Mouse (Mus musculus): ENCODE results near the gene Fzd5.

Gene Fzd5

GRCm38 (mm10) chr1:64733453-64734245 lies 3.9 kb downstream of the Fzd5 start:
- DNase-seq (ENCODE audit: low read depth, low spot score) = no peak

- DNase-seq (ENCODE audit: low read depth, low spot score) = no peak
Measured at GRCm38 (mm10) chr1:64732637-64733200, 4.8 kb downstream of the Fzd5 start.

GRCm38 (mm10) chr1:64732161-64732560 lies 5.4 kb downstream of the Fzd5 start:
- DNase-seq (ENCODE audit: low read depth, low spot score) = no peak

GRCm38 (mm10) chr1:64731341-64732020 lies 6.1 kb downstream of the Fzd5 start:
- DNase-seq (ENCODE audit: low read depth, low spot score) = no peak

GRCm38 (mm10) chr1:64730046-64730445 lies 7.5 kb downstream of the Fzd5 start:
- DNase-seq (ENCODE audit: low read depth, low spot score) = no peak

GRCm38 (mm10) chr1:64721034-64721587 lies 16.4 kb downstream of the Fzd5 start:
- no peak for DNase-seq (ENCODE audit: low read depth, low spot score)

- DNase-seq (ENCODE audit: low read depth, low spot score) = peak; percentile 44
Measured at GRCm38 (mm10) chr1:64717504-64717903, 20.0 kb downstream of the Fzd5 start.

GRCm38 (mm10) chr1:64716589-64717304 lies 20.8 kb downstream of the Fzd5 start:
- no peak for DNase-seq (ENCODE audit: low read depth, low spot score)

- DNase-seq (ENCODE audit: low read depth, low spot score) = no peak
Measured at GRCm38 (mm10) chr1:64715458-64715857, 22.1 kb downstream of the Fzd5 start.

GRCm38 (mm10) chr1:64712006-64712760 lies 25.4 kb downstream of the Fzd5 start:
- no peak for DNase-seq (ENCODE audit: low read depth, low spot score)

GRCm38 (mm10) chr1:64709891-64710290 lies 27.7 kb downstream of the Fzd5 start:
- peak; percentile 61 for DNase-seq (ENCODE audit: low read depth, low spot score)

GRCm38 (mm10) chr1:64706610-64707009 lies 30.9 kb downstream of the Fzd5 start:
- DNase-seq (ENCODE audit: low read depth, low spot score) = no peak

GRCm38 (mm10) chr1:64705230-64705629 lies 32.3 kb downstream of the Fzd5 start:
- peak; percentile 82 for DNase-seq (ENCODE audit: low read depth, low spot score)

- no peak for DNase-seq (ENCODE audit: low read depth, low spot score)
Measured at GRCm38 (mm10) chr1:64701780-64702179, 35.8 kb downstream of the Fzd5 start.

- no peak for DNase-seq (ENCODE audit: low read depth, low spot score)
Measured at GRCm38 (mm10) chr1:64695156-64695555, 42.4 kb downstream of the Fzd5 start.

- DNase-seq (ENCODE audit: low read depth, low spot score) = no peak
Measured at GRCm38 (mm10) chr1:64691581-64691980, 46.0 kb downstream of the Fzd5 start.

GRCm38 (mm10) chr1:64691121-64691551 lies 46.4 kb downstream of the Fzd5 start:
- DNase-seq (ENCODE audit: low read depth, low spot score) = no peak

- DNase-seq (ENCODE audit: low read depth, low spot score) = peak; percentile 99
Measured at GRCm38 (mm10) chr1:64690213-64691013, 47.1 kb downstream of the Fzd5 start, which contains the start of gene Ccnyl1. Gene Ccnyl1, plus strand, starts transcription at chr1:64690455.

- no peak for DNase-seq (ENCODE audit: low read depth, low spot score)
Measured at GRCm38 (mm10) chr1:64689561-64690212, 47.9 kb downstream of the Fzd5 start.

All from CD4-positive, CD25-positive, alpha-beta regulatory T cell, adult 2 months (primary cell).